Mouse (Mus musculus) adipose tissue, adult 10 weeks (tissue): ENCODE measurements around the gene Psma4. TPM values are rescaled to one million over a fixed set of nuclear protein-coding genes. Genes with fewer than 3 reads are reported as not detected.

Experiments used
- polyA plus RNA-seq: library from polyadenylated mRNA; stranded (reverse); fragments of 350-450 nt; fragmentation: Illumina TruSeq; extraction: RNeasy Lipid Tissue Mini Kit (QIAGEN cat#74804); gene quantifications from one replicate; pipeline ENCODE4 v1.2.3, GENCODE M21; 2014; ENCODE audit warnings: low read depth, low replicate concordance

The Psma4 gene
- 138 TPM for polyA plus RNA-seq

DNA sequence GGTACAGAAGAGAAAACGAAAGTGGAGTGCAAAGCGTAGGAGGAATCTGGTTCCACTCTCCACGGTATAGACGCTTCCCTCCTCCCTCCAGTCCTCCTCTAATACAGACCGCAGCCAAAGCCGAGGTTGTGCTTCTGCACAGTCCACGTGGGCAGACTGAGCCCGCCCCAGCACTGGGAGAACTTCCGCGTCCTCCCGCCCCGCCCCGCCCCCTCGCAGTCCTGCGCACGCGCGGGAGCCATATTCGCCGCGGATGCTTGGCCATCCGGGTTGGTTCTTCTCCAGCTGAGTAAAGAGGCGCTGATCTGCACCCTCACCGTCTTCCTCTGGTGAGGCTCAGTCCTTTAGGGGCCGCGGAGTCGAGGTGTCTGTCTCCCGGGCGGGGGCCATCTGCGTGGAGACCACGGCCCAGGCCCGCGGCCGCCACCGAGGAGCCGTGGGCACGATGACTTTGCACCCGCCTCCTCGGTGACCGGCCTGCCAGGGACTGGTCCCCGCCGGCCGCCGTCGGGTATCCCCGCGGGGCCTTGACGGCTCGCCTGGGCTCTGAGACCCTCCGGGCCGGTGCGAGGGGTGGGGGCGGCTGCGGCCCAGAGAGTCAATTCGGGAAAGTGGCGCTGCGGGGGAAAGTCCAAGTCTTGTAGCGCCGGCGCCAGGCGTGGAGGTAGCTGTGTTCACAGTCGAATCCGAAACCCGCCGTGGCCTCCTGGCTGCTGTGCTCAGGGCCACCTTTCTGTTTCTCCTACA, at the start of gene Psma4, which contains the start of gene AY074887:
TSS of gene Psma4 (plus strand) at position 216 of the 747 bp plus-strand sequence.
TSS of gene AY074887 (minus strand) at position 424 of the 747 bp plus-strand sequence.

DNA sequence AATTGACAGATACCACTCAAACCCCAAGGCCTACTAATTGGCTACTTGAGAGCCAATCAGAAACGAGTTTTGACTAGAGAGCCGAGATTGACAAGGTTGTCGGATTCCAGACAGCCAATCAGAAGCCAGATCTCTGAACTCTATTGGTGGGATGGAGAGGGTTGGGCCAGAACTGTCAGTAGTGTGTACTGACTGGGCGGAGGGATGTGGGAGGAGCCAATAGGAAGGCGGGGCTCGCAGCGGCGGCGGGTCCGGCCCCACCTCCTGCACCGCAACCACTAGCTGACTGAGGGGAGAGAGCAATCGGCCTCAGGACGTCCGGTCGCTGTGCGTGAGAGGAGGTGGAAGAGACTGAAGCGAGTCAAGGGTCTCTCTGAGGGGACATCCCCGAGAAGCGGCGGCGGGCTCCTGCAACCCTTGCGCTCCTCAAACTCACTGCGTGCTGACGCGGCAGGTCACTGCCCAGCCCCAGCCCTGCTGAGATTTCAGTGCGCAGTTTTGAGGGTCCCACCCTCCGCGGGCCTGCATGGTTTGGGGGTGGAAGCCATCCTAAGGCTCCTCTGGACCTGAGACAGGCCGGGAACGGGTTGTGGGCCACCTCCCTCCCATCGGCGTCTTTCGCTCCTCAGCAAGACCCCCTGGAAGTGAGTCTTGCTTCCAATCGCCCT, 33.4 kb upstream of the Psma4 start, which contains the start of gene Hykk:
TSS of gene Hykk (plus strand) at position 274 of the 668 bp plus-strand sequence.

DNA sequence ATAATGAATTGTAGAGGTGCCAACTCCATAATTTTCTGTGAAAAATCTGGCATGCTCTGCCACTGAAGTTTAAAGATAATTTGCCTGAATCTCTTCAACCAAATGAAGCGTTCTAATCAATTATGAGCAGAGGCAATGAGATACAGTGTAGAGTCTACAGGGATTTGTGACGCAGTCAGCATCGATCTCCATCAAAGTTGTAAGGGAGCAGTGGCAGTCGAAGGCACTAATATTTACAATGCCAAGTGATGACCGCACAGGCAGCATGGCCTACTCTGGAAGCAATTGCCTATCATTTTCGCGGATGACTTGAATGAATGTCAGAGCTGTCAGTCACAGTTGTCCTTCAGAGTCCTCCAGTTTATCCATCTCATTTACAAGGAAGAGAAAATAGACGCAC, 30.1 kb downstream of the Psma4 start, which contains the start of gene Chrna5:
TSS of gene Chrna5 (plus strand) at position 207 of the 400 bp plus-strand sequence.

Other genes starting within 250 kb of the Psma4 start
- gene Wdr61, start 216.3 kb upstream of the Psma4 start, polyA plus RNA-seq, result 60.5 TPM
- gene Crabp1, start 186.0 kb upstream of the Psma4 start, polyA plus RNA-seq, result 5.5 TPM
- 28.2 TPM for gene Ireb2, start 87.0 kb upstream of the Psma4 start, polyA plus RNA-seq
- 3.2 TPM for gene Hykk, start 33.5 kb upstream of the Psma4 start, polyA plus RNA-seq
- gene AY074887, start 208 bp downstream of the Psma4 start, polyA plus RNA-seq, result not detected
- 0.43 TPM for gene Chrna5, start 30.1 kb downstream of the Psma4 start, polyA plus RNA-seq
- not detected for gene Chrna3, start 75.8 kb downstream of the Psma4 start, polyA plus RNA-seq
- gene Chrnb4, start 98.0 kb downstream of the Psma4 start, polyA plus RNA-seq, result not detected
- gene Ube2q2, start 198.1 kb downstream of the Psma4 start, polyA plus RNA-seq, result 44.8 TPM